Mouse (Mus musculus): ENCODE data around the gene Gfm1. TPM values are rescaled to one million over a fixed set of nuclear protein-coding genes. Genes with fewer than 3 reads are reported as not detected.

Gfm1 gene
- 35.5 TPM in 2 replicates for polyA plus RNA-seq (2012; rRNA removed)

DNA sequence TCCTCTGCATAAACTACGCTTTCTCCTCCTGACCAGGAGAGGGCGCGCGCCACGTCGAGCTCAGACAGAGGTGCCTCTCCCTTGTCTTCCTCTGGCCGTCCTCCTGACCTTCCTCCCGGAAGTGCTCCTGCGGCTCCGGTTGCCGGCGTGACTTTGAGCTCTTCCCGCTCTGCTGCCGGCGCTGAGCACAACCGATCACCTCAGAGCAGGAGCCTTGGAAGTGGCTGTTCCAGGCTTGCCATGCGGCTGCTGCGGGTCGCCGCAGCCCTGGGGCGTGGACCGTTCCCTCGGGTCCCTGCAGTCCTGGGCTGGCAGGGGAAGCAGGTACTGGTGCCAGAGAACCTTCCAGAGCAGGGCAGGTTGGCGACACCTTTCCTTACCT, at the start of gene Gfm1:
TSS of gene Gfm1 (plus strand) at position 98 of the 382 bp plus-strand sequence.
- peaks cover 4% of the 10 kb centered on the region for H3K4me1 ChIP-seq (ENCODE audit: control insufficient read depth, insufficient read depth, low read length)
- TF ChIP-seq POLR2A (IDR thresholded peaks at IDR 0.05; ENCODE audit: extremely low read depth, insufficient read depth, low read length) (peak; percentile 58; the same call in 1 of the 2 replicates), CTCF (IDR thresholded peaks at IDR 0.05; ENCODE audit: extremely low read depth, insufficient read depth, low read length) (peak; percentile 81)
- no peak within 1 kb of the TSS for H3K27ac ChIP-seq (ENCODE audit: insufficient read depth, low read length)
- H3K4me3 ChIP-seq (ENCODE audit: insufficient read depth, low read length), result peak within 1 kb of the TSS; percentile 78

GRCm38 (mm10) chr3:67429338-67429998, 428 bp upstream of the Gfm1 start:
- TF ChIP-seq POLR2A (IDR thresholded peaks at IDR 0.05; ENCODE audit: extremely low read depth, insufficient read depth, low read length), result no peak
- no peak for TF ChIP-seq CTCF (IDR thresholded peaks at IDR 0.05; ENCODE audit: extremely low read depth, insufficient read depth, low read length)
- Histone ChIP-seq H3K4me3 (ENCODE audit: insufficient read depth, low read length) (peak overlapping the region; percentile 78; the same call in 1 of the 2 replicates), H3K4me1 (ENCODE audit: control insufficient read depth, insufficient read depth, low read length) (peaks cover 4% of the 10 kb centered on the region), H3K27ac (ENCODE audit: insufficient read depth, low read length) (no peak overlapping the region)

DNA sequence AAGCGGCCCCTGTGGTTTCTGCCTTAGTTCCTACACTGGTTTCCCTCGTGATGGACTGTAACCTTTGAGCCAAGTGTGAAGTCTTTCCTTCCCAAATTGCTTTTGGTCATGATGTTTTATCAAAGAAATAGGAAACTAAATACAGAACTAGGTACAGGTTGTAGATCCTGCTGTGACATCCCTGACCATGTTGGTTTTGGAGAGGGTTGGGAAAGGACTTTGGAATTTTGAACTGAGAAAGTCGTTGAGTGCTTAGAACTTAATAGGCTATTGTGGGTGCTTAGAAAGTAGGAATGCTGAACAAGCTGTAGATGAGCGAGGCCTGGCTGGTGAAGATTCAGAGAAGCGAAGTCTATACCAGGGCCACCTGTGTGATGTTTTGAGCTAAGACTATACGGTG, 4.1 kb downstream of the Gfm1 start:
- no peak for TF ChIP-seq CTCF (IDR thresholded peaks at IDR 0.05; ENCODE audit: extremely low read depth, insufficient read depth, low read length)
- no peak for TF ChIP-seq POLR2A (IDR thresholded peaks at IDR 0.05; ENCODE audit: extremely low read depth, insufficient read depth, low read length)
- Histone ChIP-seq H3K4me1 (ENCODE audit: control insufficient read depth, insufficient read depth, low read length) (peaks cover 4% of the 10 kb centered on the region), H3K27ac (ENCODE audit: insufficient read depth, low read length) (no peak overlapping the region), H3K4me3 (ENCODE audit: insufficient read depth, low read length) (no peak overlapping the region)

DNA sequence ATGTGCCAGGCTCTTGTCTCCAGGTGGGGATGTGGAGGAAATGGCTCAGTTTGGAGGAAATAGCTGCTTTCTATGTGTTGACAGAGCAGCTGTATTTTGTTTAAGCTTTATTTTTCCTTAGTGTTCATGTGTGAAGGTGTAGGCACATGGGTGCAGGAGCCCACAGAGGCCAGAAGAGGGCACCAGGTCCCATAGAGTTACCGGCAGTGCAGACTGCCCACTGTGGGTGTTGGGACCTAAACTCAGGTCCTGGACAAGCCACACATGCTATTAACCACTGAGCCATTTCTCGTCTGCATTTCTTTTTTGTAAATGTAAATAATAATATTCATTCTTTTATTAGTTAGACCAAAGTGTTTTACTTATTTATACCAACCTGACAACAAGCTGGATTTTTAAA, 17.2 kb downstream of the Gfm1 start:
- TF ChIP-seq CTCF (IDR thresholded peaks at IDR 0.05; ENCODE audit: extremely low read depth, insufficient read depth, low read length) (no peak), POLR2A (IDR thresholded peaks at IDR 0.05; ENCODE audit: extremely low read depth, insufficient read depth, low read length) (no peak)
- no peak overlapping the region for H3K27ac ChIP-seq (ENCODE audit: insufficient read depth, low read length)
- no peak overlapping the region for H3K4me3 ChIP-seq (ENCODE audit: insufficient read depth, low read length)
- H3K4me1 ChIP-seq (ENCODE audit: control insufficient read depth, insufficient read depth, low read length), result no peaks in the 10 kb centered on the region

DNA sequence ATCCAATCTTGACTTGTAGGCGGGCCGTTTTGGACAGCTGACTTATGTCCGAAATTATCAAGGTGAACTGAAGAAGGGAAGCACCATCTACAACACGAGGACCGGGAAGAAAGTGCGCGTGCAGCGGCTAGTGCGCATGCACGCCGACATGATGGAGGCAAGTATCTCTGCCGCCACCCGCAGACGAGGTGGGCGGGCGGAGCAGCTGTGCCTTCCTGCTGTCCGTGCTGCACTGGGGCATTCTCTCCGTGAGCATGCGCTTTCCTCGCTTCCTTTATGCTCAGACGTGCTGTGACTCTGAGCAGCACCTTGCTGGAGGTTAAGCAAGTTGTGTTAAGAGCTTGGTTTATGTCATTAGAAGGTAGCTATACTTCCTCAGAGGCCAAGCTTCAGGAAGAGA, 19.8 kb downstream of the Gfm1 start:
- TF ChIP-seq CTCF (IDR thresholded peaks at IDR 0.05; ENCODE audit: extremely low read depth, insufficient read depth, low read length) (no peak), POLR2A (IDR thresholded peaks at IDR 0.05; ENCODE audit: extremely low read depth, insufficient read depth, low read length) (no peak)
- H3K4me1 ChIP-seq (ENCODE audit: control insufficient read depth, insufficient read depth, low read length), result no peaks in the 10 kb centered on the region
- H3K4me3 ChIP-seq (ENCODE audit: insufficient read depth, low read length), result no peak overlapping the region
- H3K27ac ChIP-seq (ENCODE audit: insufficient read depth, low read length), result no peak overlapping the region

DNA sequence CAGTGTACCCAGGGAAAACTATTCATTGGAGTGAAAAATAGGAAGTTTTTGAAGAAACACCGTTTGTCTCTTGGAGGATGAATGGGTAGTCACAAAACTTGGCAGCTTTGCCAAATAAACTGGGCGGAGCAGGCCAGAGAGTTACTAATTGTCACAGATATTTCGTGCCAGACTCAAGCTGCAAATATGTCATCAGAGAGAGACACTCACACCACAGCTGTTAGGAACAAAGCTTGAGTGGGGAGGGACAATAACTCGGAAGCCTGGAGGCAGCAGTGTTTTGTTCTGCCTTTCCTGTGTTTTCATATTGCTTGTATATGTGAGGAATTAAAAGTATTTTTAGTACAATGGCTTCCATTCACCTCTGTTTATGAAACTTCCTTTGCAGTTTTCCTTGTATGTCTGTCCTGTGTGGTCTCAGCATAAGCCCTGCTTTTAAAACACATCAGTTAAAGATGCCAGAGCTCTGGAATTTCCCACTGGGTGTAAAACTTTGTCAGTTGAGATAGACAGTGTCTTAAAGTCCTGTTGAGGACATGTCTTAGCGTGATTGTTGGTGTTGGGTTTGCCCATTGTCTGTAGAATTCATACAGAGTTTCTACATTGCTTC, 20.8 kb downstream of the Gfm1 start:
- Histone ChIP-seq H3K4me3 (ENCODE audit: insufficient read depth, low read length) (no peak overlapping the region), H3K27ac (ENCODE audit: insufficient read depth, low read length) (no peak overlapping the region), H3K4me1 (ENCODE audit: control insufficient read depth, insufficient read depth, low read length) (no peaks in the 10 kb centered on the region)
- TF ChIP-seq CTCF (IDR thresholded peaks at IDR 0.05; ENCODE audit: extremely low read depth, insufficient read depth, low read length) (no peak), POLR2A (IDR thresholded peaks at IDR 0.05; ENCODE audit: extremely low read depth, insufficient read depth, low read length) (no peak)

DNA sequence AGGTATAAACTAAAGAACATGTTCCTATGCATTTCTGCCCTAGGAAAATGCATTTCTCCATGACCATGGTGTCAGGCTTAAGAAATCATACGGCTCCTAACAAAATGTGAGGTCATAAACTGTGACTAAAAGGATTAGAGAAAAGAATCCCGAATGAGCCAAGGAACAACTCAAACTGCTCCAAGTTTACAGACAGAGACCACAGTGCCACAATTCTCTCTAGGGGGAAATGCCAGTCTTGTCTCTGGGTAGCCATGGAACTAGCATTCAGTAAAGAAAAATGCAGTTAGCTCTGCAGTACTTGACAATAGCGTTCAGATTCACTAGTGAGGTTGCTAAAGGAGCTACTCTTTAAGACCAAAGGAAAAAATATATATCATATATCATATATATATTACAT, 30.0 kb downstream of the Gfm1 start:
- no peak overlapping the region for H3K4me3 ChIP-seq (ENCODE audit: insufficient read depth, low read length)
- H3K4me1 ChIP-seq (ENCODE audit: control insufficient read depth, insufficient read depth, low read length), result peaks cover 3% of the 10 kb centered on the region; the same call in 1 of the 2 replicates
- TF ChIP-seq POLR2A (IDR thresholded peaks at IDR 0.05; ENCODE audit: extremely low read depth, insufficient read depth, low read length) (no peak), CTCF (IDR thresholded peaks at IDR 0.05; ENCODE audit: extremely low read depth, insufficient read depth, low read length) (no peak)
- H3K27ac ChIP-seq (ENCODE audit: insufficient read depth, low read length), result no peak overlapping the region

GRCm38 (mm10) chr3:67462015-67462414, 32.1 kb downstream of the Gfm1 start:
- H3K27ac ChIP-seq (ENCODE audit: insufficient read depth, low read length), result no peak overlapping the region
- TF ChIP-seq CTCF (IDR thresholded peaks at IDR 0.05; ENCODE audit: extremely low read depth, insufficient read depth, low read length) (no peak), POLR2A (IDR thresholded peaks at IDR 0.05; ENCODE audit: extremely low read depth, insufficient read depth, low read length) (no peak)
- H3K4me3 ChIP-seq (ENCODE audit: insufficient read depth, low read length), result no peak overlapping the region; the same call in 1 of the 2 replicates
- H3K4me1 ChIP-seq (ENCODE audit: control insufficient read depth, insufficient read depth, low read length), result peaks cover 3% of the 10 kb centered on the region; the same call in 1 of the 2 replicates

GRCm38 (mm10) chr3:67462578-67462977, 32.7 kb downstream of the Gfm1 start:
- Histone ChIP-seq H3K4me1 (ENCODE audit: control insufficient read depth, insufficient read depth, low read length) (peaks cover 3% of the 10 kb centered on the region; the same call in 1 of the 2 replicates), H3K4me3 (ENCODE audit: insufficient read depth, low read length) (peak overlapping the region; percentile 69), H3K27ac (ENCODE audit: insufficient read depth, low read length) (0 out of 2 replicates have a peak overlapping the region, but pooled peaks have one; percentile 43)
- TF ChIP-seq POLR2A (IDR thresholded peaks at IDR 0.05; ENCODE audit: extremely low read depth, insufficient read depth, low read length) (no peak), CTCF (IDR thresholded peaks at IDR 0.05; ENCODE audit: extremely low read depth, insufficient read depth, low read length) (no peak)

GRCm38 (mm10) chr3:67463001-67463400, 33.1 kb downstream of the Gfm1 start:
- Histone ChIP-seq H3K27ac (ENCODE audit: insufficient read depth, low read length) (0 out of 2 replicates have a peak overlapping the region, but pooled peaks have one; percentile 26), H3K4me1 (ENCODE audit: control insufficient read depth, insufficient read depth, low read length) (peaks cover 3% of the 10 kb centered on the region; the same call in 1 of the 2 replicates), H3K4me3 (ENCODE audit: insufficient read depth, low read length) (peak overlapping the region; percentile 69)
- no peak for TF ChIP-seq CTCF (IDR thresholded peaks at IDR 0.05; ENCODE audit: extremely low read depth, insufficient read depth, low read length)
- no peak for TF ChIP-seq POLR2A (IDR thresholded peaks at IDR 0.05; ENCODE audit: extremely low read depth, insufficient read depth, low read length)
